Mouse (Mus musculus): Measurements from ENCODE around the gene Pde1c. TPM values are rescaled to one million over a fixed set of nuclear protein-coding genes. Genes with fewer than 3 reads are reported as not detected.

Pde1c gene
- polyA plus RNA-seq, 1 experiment from 2014 or later, result 8.7 TPM

GRCm38 (mm10) chr6:56360086-56360485, 208.8 kb downstream of the Pde1c start:
- Histone ChIP-seq H3K4me1 (peaks cover 12% of the 10 kb centered on the region), H3K27ac (no peak overlapping the region), H3K9me3 (replicated peaks) (no peaks in the 10 kb centered on the region), H3K4me3 (no peak overlapping the region), H3K4me2 (replicated peaks) (peak overlapping the region; percentile 90), H3K36me3 (no peaks in the 10 kb centered on the region), H3K27me3 (no peaks in the 10 kb centered on the region), H3K9ac (no peak overlapping the region)
- no peak for ATAC-seq (ENCODE audit: low FRiP score)
- WGBS, result 67% methylated on average over 6 of the region's 6 CpGs

GRCm38 (mm10) chr6:56359126-56359525, 209.8 kb downstream of the Pde1c start:
- Histone ChIP-seq H3K4me1 (peaks cover 12% of the 10 kb centered on the region), H3K9ac (no peak overlapping the region), H3K27me3 (no peaks in the 10 kb centered on the region), H3K27ac (no peak overlapping the region), H3K9me3 (replicated peaks) (no peaks in the 10 kb centered on the region), H3K36me3 (no peaks in the 10 kb centered on the region), H3K4me2 (replicated peaks) (no peak overlapping the region), H3K4me3 (no peak overlapping the region)
- no peak for ATAC-seq (ENCODE audit: low FRiP score)
- WGBS, result 85% methylated on average over 3 of the region's 3 CpGs

- no peak overlapping the region for H3K9ac ChIP-seq
- no peak overlapping the region for H3K4me2 ChIP-seq (replicated peaks)
- H3K27me3 ChIP-seq, result no peaks in the 10 kb centered on the region
- H3K9me3 ChIP-seq (replicated peaks), result no peaks in the 10 kb centered on the region
- H3K4me3 ChIP-seq, result no peak overlapping the region
- no peaks in the 10 kb centered on the region for H3K4me1 ChIP-seq
- H3K36me3 ChIP-seq, result no peaks in the 10 kb centered on the region
- 87% methylated on average over 3 of the region's 3 CpGs for WGBS
- no peak for ATAC-seq (ENCODE audit: low FRiP score)
- no peak overlapping the region for H3K27ac ChIP-seq
Observed at GRCm38 (mm10) chr6:56347207-56347606, 221.7 kb downstream of the Pde1c start.

GRCm38 (mm10) chr6:56345082-56345481, 223.8 kb downstream of the Pde1c start:
- Histone ChIP-seq H3K4me2 (replicated peaks) (no peak overlapping the region), H3K36me3 (no peaks in the 10 kb centered on the region), H3K9ac (no peak overlapping the region), H3K4me1 (no peaks in the 10 kb centered on the region), H3K4me3 (no peak overlapping the region), H3K27me3 (no peaks in the 10 kb centered on the region), H3K27ac (no peak overlapping the region), H3K9me3 (replicated peaks) (no peaks in the 10 kb centered on the region)
- 75% methylated on average over 4 of the region's 4 CpGs for WGBS
- ATAC-seq (ENCODE audit: low FRiP score), result no peak

- no peak overlapping the region for H3K27ac ChIP-seq
- no peak overlapping the region for H3K4me3 ChIP-seq
- 29% methylated on average over 1 of the region's 1 CpGs for WGBS
- H3K36me3 ChIP-seq, result no peaks in the 10 kb centered on the region
- no peak overlapping the region for H3K9ac ChIP-seq
- no peaks in the 10 kb centered on the region for H3K9me3 ChIP-seq (replicated peaks)
- H3K4me1 ChIP-seq, result no peaks in the 10 kb centered on the region
- H3K4me2 ChIP-seq (replicated peaks), result no peak overlapping the region
- ATAC-seq (ENCODE audit: low FRiP score), result no peak
- no peaks in the 10 kb centered on the region for H3K27me3 ChIP-seq
Observed at GRCm38 (mm10) chr6:56342005-56342404, 226.9 kb downstream of the Pde1c start.

GRCm38 (mm10) chr6:56335811-56336446, 233.0 kb downstream of the Pde1c start:
- Histone ChIP-seq H3K27ac (no peak overlapping the region), H3K9me3 (replicated peaks) (no peaks in the 10 kb centered on the region), H3K9ac (no peak overlapping the region), H3K4me2 (replicated peaks) (no peak overlapping the region), H3K4me3 (no peak overlapping the region), H3K27me3 (no peaks in the 10 kb centered on the region), H3K36me3 (no peaks in the 10 kb centered on the region), H3K4me1 (no peaks in the 10 kb centered on the region)
- 94% methylated on average over 3 of the region's 3 CpGs for WGBS
- no peak for ATAC-seq (ENCODE audit: low FRiP score)

GRCm38 (mm10) chr6:56332149-56332548, 236.8 kb downstream of the Pde1c start:
- no peak for ATAC-seq (ENCODE audit: low FRiP score)
- H3K27me3 ChIP-seq, result no peaks in the 10 kb centered on the region
- no peaks in the 10 kb centered on the region for H3K9me3 ChIP-seq (replicated peaks)
- no peaks in the 10 kb centered on the region for H3K4me1 ChIP-seq
- no peak overlapping the region for H3K27ac ChIP-seq
- H3K4me2 ChIP-seq (replicated peaks), result no peak overlapping the region
- H3K36me3 ChIP-seq, result no peaks in the 10 kb centered on the region
- WGBS, result 83% methylated on average over 4 of the region's 4 CpGs
- no peak overlapping the region for H3K4me3 ChIP-seq
- no peak overlapping the region for H3K9ac ChIP-seq

- no peaks in the 10 kb centered on the region for H3K27me3 ChIP-seq
- WGBS, result 93% methylated on average over 6 of the region's 6 CpGs
- ATAC-seq (ENCODE audit: low FRiP score), result no peak
Observed at GRCm38 (mm10) chr6:56331432-56331831, 237.5 kb downstream of the Pde1c start.

GRCm38 (mm10) chr6:56328103-56328502, 240.8 kb downstream of the Pde1c start:
- Histone ChIP-seq H3K4me3 (no peak overlapping the region), H3K27me3 (no peaks in the 10 kb centered on the region), H3K9ac (no peak overlapping the region)

More at GRCm38 (mm10) chr6:56331432-56331831, 237.5 kb downstream of the Pde1c start:
- Histone ChIP-seq H3K4me1 (no peaks in the 10 kb centered on the region), H3K4me2 (replicated peaks) (no peak overlapping the region), H3K9me3 (replicated peaks) (no peaks in the 10 kb centered on the region), H3K36me3 (no peaks in the 10 kb centered on the region), H3K4me3 (no peak overlapping the region), H3K27ac (no peak overlapping the region), H3K9ac (no peak overlapping the region)

GRCm38 (mm10) chr6:56322799-56323198, 246.1 kb downstream of the Pde1c start:
- H3K4me2 ChIP-seq (replicated peaks), result no peak overlapping the region

More at GRCm38 (mm10) chr6:56328103-56328502, 240.8 kb downstream of the Pde1c start:
- ATAC-seq (ENCODE audit: low FRiP score), result no peak
- no peaks in the 10 kb centered on the region for H3K4me1 ChIP-seq
- H3K9me3 ChIP-seq (replicated peaks), result no peaks in the 10 kb centered on the region
- H3K36me3 ChIP-seq, result no peaks in the 10 kb centered on the region
- 55% methylated on average over 1 of the region's 1 CpGs for WGBS
- no peak overlapping the region for H3K4me2 ChIP-seq (replicated peaks)
- no peak overlapping the region for H3K27ac ChIP-seq

GRCm38 (mm10) chr6:56310318-56310717, 258.6 kb downstream of the Pde1c start:
- Histone ChIP-seq H3K9ac (no peak overlapping the region), H3K4me1 (no peaks in the 10 kb centered on the region), H3K4me3 (no peak overlapping the region), H3K27me3 (no peaks in the 10 kb centered on the region), H3K27ac (no peak overlapping the region), H3K9me3 (replicated peaks) (no peaks in the 10 kb centered on the region), H3K36me3 (no peaks in the 10 kb centered on the region), H3K4me2 (replicated peaks) (no peak overlapping the region)
- no peak for ATAC-seq (ENCODE audit: low FRiP score)

More at GRCm38 (mm10) chr6:56322799-56323198, 246.1 kb downstream of the Pde1c start:
- Histone ChIP-seq H3K4me3 (no peak overlapping the region), H3K4me1 (no peaks in the 10 kb centered on the region), H3K36me3 (no peaks in the 10 kb centered on the region), H3K27me3 (no peaks in the 10 kb centered on the region), H3K27ac (no peak overlapping the region), H3K9me3 (replicated peaks) (no peaks in the 10 kb centered on the region), H3K9ac (no peak overlapping the region)
- no peak for ATAC-seq (ENCODE audit: low FRiP score)
- WGBS, result 17% methylated on average over 3 of the region's 3 CpGs

GRCm38 (mm10) chr6:56306066-56306465, 262.8 kb downstream of the Pde1c start:
- no peak for ATAC-seq (ENCODE audit: low FRiP score)
- 91% methylated on average over 2 of the region's 2 CpGs for WGBS

GRCm38 (mm10) chr6:56292176-56292575, 276.7 kb downstream of the Pde1c start:
- H3K27me3 ChIP-seq, result no peaks in the 10 kb centered on the region
- no peak overlapping the region for H3K9ac ChIP-seq
- 55% methylated on average over 1 of the region's 1 CpGs for WGBS
- H3K9me3 ChIP-seq (replicated peaks), result no peaks in the 10 kb centered on the region
- no peaks in the 10 kb centered on the region for H3K4me1 ChIP-seq
- no peak overlapping the region for H3K27ac ChIP-seq
- ATAC-seq (ENCODE audit: low FRiP score), result no peak
- no peaks in the 10 kb centered on the region for H3K36me3 ChIP-seq
- no peak overlapping the region for H3K4me2 ChIP-seq (replicated peaks)
- H3K4me3 ChIP-seq, result no peak overlapping the region

More at GRCm38 (mm10) chr6:56306066-56306465, 262.8 kb downstream of the Pde1c start:
- no peak overlapping the region for H3K4me3 ChIP-seq
- no peak overlapping the region for H3K9ac ChIP-seq
- H3K4me1 ChIP-seq, result no peaks in the 10 kb centered on the region
- H3K27me3 ChIP-seq, result no peaks in the 10 kb centered on the region
- no peak overlapping the region for H3K4me2 ChIP-seq (replicated peaks)
- H3K9me3 ChIP-seq (replicated peaks), result no peaks in the 10 kb centered on the region
- H3K27ac ChIP-seq, result no peak overlapping the region
- no peaks in the 10 kb centered on the region for H3K36me3 ChIP-seq

Data from hindbrain, embryonic 12.5 days (tissue).